Mouse (Mus musculus) kidney, postnatal 25 days (tissue): ENCODE data around the gene Kcnk4.

Experiments used
- DNase-seq, 2 experiments: peaks; one replicate each; pipeline ENCODE4 v3.0.0; 2021; ENCODE audit warnings: mixed read lengths in 2 of 2

The Kcnk4 gene

DNA sequence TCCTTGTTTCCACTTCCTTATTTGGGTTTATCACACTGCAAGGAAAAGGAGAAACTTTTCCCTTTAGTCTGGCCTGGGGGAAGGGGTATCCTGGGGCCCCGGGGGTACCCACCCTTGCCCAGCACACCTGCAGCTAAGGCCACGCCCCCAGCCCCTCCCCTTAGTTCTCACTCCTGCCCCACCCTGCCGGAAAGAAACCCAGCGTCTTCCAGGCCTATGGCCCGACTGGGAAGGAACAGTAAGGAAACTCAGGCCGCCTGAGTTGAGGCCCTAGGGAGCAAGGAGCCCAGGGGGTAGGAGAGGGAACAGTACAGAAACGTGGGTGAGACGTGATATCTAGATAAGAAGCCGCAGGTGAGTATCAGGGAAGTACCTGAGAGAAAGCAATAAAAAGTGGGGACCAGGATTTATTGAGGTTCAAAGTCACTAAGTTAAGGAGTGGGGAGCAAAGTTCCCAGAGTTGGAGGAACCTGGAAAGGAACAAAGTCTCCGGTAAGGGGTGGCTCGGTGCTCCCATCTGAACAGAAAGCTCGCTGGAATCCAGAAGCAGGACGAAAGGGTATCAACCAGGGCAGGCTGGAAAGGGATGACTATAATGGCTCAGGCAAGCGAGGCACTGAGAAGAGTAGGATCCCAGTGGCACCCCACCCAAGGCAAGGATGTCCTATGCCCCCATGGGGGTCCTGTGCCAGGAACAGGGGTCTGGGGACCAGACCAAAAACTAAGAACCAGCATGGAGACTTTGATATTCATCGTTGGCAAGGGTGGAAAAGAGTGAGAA is 34.4 kb upstream of the Kcnk4 start:
- DNase-seq: peak; percentile 68 to 77

DNA sequence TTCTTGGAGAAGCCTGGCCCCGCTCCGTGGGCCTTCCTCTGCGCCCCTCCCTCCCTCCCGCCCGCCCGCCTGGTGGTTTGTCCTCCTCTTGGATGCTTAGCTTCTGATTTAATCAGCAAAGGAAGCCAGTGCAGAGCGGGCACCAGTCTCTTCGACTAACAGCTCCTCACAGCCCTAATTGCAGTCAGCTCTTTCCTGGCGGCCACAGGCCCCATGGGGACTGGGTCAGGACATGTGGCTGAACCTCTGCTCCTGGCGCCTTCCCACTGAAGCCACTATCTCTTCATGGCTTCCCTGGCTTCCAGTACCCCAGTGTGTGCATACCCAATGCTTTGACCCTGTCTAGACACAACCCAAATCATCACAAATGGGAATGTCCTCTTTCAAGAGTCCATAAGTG is 22.1 kb upstream of the Kcnk4 start:
- DNase-seq: peak in 1 of 2 experiments; percentile 34

DNA sequence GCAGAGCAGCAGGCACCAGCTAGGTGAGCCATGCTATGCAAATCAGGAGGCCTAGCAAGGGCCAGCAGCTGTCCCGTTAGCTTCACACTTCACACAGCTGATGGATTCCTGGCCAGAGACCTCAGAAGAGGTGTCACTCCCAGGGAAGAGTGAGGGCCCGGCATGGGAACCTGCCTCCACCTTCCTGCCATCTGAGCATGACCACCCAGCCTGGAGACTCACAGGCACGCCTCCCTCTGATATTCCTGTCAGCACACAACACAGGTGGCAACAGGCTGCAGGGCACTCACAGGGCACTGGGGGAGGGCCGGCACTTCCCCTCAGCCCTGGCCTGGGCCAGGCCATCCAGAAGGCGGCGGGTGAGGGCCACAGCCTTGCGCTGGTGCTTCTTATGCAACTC is 21.1 kb upstream of the Kcnk4 start:
- no peak for DNase-seq

DNA sequence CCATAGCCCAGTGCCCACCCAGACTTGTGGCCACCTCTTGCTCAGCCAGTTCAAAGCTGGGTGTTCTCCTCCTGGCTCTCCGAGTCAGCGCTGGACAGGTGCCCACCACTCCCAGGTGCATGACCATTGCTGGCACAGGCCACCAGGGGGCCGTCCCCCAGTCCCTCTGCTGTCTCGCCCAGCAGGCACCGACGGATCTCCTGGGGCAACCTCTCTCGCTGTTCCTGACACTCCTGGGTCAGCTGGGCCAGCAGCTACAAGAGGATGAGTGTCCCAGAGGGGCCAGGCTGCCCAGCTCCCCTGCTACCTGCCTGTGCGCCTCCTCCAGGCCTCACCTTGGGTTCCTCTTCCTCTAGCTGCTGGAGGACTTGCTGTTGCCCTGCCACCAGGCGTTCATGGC is 19.7 kb upstream of the Kcnk4 start:
- DNase-seq: peak; percentile 76 to 84

DNA sequence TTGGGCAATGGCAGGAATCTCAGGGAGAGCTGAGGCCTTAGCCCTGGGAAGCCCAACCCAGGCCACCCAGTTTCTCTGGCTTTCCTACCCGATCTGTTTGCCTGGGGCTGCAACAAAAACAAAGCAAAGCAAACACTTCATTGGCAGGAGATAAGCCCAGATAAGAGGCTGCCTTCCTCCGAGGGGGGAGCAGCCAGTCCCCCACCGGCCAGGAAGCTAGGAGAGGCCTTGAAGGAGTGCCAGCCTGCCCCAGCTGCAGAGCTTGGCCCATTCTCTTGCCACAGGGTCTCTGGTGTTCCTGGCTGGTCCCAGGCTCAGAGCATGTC is 18.4 kb upstream of the Kcnk4 start:
- DNase-seq: peak; percentile 62 to 86

DNA sequence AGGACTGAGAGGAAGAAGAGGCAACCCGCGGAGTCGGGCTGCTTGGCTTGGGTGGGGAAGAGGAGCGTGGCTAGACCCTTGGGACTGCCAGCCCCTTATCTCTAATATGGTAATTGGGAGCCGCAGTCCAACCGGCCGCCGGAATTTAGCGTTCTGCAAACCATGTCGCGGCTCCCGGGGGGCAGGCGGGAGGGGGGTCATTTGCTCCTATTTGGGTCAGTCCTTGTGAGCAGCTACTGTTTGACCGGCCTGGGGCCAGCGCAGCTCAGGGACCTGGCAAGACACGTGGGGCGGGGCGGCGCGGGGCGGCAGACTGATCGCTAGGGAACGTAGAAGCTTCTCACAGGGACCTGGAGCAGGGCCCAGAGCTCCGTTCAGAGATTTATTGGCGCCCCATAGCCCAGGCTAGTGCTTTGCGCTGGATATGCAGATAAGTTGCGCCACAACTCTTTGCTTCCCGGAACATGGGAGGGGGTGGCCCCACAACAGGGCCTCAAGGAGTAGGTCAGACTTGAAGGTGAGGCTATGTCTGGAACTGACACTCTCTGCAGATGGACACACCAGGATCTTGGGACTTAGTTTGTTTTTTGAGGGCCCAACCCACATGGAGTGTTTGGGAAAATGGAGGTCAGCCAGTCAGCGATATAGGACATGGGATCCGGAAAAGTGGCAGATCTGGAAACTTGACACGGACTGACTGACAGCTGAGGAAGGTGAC is 17.8 kb upstream of the Kcnk4 start:
- DNase-seq: peak; percentile 87 to 95

DNA sequence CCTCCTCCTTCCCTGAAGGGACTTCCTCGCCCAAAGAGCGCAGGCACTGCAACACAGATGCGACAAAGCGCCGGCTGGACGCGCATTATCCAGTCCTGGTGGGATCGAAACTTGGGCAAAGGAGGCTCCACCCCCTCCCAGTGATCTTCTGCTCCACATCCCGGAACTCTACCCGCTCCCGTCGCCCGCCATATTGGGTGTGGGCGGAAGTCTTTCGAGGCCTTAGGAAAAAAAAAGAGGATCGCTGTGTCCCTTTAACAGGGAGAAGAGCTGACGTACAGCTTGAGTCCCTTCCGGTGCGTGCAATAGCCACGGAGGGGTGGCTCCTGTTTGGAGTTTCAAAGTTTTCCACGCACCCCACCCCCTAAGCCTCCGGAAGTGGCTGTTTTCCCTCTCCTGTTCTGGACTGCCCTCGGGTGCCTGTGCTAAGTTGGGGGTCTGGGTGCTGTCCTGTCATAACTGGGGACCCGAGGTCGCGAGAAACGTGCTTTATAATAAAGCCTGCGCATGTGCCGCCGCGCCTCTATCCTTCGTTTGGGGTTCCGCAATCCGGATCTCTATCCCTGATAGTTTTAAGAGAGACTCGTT is 17.2 kb upstream of the Kcnk4 start:
- peak; percentile 95 to 98 for DNase-seq

DNA sequence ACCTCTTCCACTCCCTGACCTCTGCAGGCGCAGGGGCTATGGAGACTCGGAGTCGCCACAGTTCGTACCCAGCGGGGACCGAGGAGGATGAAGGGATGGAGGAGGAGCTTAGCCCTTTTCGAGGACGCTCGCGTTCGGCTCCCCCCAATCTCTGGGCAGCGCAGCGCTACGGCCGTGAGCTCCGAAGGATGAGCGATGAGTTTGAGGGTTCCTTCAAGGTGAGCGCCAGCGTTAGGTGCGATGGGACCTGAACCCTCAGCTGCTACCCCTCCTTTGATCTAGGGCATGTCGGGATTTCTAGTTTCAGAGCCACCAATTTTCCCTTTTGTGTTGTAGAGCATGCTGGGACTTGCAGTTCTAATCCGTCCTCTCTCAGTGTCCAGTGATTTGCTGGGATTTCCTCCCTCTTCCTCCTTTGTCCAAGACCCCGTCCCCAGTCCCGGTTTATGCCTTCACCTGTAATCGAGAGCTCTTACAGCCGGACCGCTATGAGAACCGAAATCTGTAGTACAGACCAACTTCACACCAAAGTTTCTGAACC is 16.4 kb upstream of the Kcnk4 start:
- peak; percentile 49 to 68 for DNase-seq

DNA sequence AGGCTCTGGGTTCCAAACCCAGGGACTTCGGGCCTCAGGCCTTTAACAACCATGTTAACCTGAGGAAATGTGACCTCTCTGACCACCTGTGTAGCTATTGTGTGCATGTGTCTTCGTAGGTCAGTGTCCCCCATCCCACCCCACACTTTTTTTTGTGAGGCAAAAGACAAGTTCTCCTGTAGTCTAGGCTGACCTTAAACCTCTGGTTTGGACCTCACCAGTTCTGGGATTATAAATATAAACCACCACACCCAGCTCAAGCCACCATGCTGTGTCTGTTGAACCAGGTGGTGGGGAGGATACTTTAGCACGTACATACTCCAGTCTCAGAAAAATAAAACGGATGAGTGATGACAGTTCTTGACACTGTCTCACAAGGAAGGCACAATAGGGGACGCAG is 15.6 kb upstream of the Kcnk4 start:
- no peak for DNase-seq

DNA sequence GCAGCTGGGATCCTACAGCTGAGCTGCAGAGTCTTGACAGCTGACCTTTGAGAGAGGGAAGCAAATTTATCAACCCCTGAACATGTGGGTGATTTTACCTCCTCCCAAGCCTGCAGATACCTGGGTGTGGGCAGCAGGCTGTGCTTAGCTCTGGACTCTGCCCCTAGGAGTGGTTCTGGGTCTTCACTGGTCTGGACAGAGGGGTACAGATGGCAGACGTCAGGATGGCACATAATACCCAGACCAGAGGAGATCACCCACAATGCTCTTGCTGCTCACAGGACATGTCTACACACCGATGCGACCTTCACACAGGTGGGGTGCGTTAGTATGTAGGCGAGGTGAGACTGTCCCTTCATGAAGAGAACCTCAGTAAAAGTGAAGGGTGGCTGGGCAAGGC is 15.2 kb upstream of the Kcnk4 start:
- peak in 1 of 2 experiments; percentile 38 for DNase-seq

DNA sequence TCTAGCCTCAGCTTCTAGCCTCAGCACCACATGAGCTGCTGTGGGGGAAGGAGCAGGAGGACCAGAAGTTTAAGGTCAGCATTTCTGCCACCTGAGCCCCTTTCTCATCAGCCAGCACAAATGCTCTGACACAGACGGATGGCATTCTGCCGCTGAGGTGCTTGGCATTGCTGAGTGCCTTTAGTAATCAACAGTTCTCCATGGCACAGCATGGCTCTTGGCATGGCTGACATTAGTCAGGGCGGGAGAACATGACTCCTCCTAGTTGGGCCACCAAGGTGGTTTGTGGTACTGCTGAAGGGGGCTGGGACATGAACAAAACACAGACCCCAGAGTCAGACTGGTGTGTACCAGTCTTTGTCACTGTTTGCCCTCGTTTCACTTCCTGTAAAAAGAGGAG is 13.9 kb upstream of the Kcnk4 start:
- peak in 1 of 2 experiments; percentile 41 for DNase-seq

DNA sequence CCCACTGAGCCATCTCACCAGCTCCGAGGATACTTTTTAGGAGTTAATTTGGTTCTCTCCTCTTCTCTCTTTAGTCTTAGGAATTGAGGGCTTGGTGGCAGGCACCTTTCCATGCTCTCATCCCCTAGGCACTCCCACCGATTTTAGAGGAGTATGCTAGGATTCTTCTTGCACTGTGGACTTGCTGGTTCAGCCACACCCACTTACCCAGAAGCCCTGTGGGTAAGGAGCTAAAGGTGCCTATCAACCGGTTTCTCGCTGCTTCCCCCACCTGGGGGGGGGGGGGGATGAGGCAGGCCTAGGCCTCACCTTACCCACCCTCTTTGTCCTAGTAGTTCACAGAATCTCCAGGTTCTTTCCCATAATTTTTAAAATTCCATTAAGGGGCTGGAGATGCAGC is 13.4 kb upstream of the Kcnk4 start:
- no peak for DNase-seq

DNA sequence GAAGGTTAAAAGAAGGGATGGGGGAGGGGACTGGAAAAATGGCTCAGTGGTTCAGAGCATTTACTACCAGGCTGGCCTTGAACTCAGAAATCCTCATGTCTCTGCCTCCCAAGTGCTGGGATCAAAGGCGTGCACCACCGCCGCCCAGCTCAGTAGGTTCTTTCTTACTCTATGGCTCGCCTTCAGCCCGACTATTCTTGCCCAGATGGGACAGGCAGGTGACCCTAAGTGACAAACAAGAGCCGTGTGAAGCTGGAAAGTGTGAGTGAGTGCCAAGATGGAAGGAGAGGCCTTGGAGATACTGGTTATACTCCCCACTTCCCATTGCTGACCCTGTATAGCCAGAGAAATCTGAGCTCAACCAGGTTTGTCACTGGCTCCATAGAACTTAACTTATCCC is 9.4 kb upstream of the Kcnk4 start:
- DNase-seq: peak in 1 of 2 experiments; percentile 44

DNA sequence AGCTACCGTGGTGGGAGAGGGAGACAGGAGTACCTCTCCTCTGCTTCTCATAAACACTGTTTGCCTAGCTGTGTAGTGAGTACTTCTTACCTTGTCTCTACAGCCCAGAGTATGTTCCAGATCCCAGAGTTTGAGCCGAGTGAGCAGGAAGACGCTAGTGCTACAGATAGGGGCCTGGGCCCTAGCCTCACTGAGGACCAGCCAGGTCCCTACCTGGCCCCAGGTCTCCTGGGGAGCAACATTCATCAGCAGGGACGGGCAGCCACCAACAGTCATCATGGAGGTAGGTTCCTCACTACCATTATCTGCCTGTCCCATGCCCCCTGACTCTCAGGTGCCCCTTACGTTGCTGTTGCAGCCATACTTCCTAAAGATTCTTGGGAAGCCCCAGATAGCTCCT is 8.4 kb upstream of the Kcnk4 start:
- DNase-seq: peak in 1 of 2 experiments; percentile 48

DNA sequence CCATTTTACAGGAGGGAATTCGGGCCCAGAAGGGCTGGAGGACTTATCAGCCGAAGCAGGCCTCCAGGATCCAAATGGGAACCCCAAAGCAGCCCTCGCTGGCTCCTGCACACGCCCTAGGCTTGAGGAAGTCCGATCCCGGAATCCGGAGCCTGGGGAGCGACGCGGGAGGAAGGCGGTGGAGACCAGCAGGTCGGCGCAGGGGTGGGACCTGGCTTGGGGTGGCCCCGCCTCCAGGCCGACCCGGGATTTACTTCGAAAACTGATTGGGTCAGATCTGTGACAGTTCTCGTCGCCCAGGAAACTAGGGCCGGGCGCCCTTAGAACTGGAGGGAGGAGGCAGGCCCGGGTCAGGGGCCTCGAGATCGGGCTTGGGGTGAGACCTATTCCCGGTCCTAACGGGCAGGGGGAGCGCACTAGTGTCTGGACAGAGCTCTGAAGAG is 8.0 kb upstream of the Kcnk4 start, which contains the start of gene Gpr137:
Gpr137 (minus strand) TSS at position 232 of the 443 bp plus-strand sequence.
- peak; percentile 97 to 99 for DNase-seq

DNA sequence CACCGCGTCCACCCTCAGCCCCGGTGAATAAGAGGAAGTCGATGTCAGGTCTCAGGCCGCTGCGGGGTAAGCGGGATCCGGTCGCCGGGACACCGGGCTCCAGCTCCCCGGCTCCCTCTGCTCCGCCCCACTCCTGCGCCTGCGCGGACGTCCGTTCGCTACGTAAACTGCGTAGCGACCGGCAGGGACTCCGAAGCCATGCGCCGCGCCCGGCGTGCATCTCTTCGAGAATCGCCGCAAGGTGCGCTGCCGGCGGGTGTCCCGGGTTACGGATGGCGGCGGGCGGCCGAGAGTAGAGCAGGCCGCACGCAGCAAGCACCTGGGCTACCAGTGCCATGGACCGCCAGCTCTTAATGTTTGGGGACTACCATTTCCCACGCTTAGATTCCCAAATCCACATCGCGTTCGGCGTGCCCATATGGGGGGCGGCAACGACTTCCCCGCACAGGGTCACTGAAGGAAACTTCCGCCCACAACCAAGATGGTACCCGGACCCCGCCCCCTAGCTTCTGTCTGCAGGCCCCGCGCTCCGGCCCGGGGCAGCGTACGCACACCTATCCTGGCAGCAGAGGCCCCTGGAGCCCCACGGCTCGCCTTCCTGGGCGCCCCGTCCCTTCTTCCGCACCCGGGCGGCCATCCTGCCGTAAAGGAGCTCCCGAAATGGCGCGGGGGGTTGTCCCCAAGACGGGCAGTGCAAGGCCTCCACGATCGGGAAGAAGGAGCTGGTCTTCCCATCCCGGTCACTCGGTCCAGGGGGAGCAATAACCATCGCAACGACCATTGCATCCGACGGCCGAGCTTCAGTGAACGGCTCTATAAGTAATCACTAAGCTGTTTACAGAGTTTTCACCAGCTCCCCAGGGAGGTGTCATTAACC is 7.3 kb upstream of the Kcnk4 start, which contains the start of gene Bad:
Bad (plus strand) TSS at position 490 of the 877 bp plus-strand sequence.
- peak; percentile 95 to 96 for DNase-seq

DNA sequence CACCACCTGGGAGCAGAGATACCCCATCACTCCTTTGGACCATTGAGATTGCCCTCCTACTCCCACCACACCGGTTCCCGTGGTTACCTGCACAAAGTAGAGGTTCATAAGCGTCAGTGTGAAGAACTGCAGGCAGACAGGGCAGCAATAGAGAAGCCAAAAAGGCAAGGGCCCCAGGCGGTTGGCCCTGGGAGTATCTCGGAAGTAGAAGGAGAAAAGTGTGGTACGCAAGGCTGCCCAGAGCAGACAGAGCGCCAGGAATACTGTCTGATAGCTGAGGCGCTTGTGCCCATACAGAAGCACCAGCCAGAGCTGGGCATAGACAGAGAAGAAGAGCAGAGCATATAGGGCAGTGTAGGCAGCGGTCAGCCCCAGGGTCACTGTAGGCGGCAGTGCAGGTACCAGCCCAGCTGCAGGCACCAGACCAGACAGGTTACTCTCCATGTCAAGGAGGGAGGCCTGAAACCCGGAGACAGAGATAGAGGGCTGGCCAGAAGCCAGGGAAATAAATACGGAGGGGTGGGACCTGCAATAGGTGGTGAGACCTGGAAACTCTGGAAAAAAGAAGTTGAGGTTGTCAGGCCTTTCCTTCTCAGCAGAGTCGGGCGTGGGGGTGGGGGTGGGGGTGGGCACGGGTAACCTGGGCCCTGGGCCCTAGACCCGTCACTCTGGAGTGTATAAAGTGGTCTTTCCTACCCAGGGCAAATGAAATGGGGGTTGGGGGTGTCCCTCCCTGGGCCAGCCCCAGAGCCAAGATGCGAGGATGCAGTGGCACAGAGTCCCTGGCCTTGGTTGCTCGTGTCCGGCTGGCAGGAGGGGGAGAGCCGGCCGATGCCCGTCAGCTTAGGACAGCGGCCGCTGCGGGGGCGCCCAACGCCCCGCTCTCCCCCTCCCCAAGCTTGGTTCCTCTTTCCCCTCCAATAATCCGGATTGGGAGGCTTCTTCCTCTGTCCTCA is 6.4 kb upstream of the Kcnk4 start:
- peak in 1 of 2 experiments; percentile 60 for DNase-seq

DNA sequence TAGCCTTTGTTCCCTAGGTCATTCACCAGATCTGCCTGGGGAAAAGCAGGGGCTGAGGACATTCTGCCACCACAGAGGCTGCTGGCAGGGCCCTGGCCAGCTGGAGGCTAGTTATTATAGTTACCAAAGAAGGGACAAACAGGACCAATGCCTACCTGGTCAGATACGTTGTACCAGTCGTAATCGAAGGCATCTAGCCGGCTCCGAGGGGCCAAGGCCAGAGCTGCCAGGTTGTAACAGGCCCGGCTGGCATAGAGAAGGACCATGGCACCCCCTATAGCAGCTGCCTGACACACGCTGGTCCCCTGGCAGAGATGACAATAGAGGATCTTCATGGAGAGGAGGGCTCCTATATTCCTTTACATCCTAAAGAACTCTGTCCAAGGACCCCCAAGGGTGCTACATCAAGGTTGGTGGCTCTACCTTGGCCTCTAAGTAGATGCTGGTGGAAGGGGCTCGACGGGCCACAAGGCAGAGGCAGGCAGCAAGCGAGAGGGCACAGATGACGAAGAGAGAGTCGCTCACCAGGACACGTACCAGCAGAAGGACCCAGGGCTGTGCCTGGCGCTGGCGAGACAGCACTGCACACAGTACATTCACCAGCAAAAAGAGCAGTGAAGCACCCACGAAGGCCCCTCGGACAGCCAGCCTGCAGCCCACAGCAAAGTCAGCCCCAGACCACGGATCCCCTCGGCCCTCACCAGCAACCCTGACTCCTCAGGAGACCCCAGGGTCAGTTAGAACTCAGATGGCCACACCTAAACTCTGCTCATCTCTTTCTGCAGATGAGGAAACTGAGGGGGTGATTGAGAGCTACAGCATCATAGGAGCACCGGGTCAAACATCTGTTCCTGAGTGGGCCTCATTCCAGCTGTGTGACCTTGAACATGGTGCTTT is 5.0 kb upstream of the Kcnk4 start:
- DNase-seq: no peak

DNA sequence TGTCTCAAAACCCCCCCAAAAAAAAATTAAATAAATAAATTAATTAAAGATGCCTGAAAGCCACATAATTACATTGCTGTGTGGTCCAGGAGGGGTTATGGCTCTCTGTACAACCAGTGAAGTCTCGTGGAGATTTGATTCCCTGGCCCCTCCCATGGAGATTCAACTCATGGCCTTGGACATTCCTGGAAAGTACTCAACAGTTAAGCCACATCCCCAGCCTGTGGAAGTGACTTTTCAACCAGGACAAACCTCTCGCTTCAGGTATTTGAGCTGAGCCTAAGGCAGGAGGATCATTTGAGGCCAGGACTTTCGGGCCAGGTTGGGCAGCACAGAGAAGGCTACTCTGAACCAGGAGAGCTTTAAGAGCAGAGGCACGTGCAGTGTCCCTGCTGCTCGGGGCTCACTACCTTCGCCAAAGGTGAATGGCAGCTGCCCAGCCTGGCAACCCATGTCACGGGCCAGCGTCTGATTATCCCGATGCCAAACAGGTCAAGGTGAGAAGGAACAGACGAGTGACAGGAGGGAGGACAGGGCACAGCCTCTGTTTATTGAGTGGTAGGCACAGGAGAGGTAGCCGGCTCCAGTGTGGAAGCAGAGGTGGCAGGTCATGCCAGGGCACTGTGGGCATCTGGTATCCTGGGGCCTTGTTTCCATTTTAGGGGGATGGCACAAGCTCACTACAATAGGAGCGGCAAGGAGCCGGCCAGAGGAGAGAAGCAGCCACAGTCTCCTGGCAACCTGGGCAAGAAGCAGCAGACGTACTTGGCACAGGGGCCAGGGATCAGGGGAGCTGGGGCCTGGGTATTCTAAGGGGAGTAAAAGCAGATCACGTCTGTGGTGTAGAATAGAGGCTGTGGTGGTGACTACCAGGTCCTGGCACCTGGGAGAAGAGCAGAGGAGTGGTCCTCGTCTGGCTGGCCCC is 3.5 kb upstream of the Kcnk4 start:
- DNase-seq: peak in 1 of 2 experiments; percentile 46
